In genomic region chr3:101018494-101018893, GRCm38 (mm10) we compare ENCODE assay signal across 33 mouse cellular contexts. TPM values are rescaled to one million over a fixed set of nuclear protein-coding genes. Genes with fewer than 3 reads are reported as not detected.
"Had no signal": no experiment of that assay in that cellular context is flagged by ENCODE, and none has a peak within 500 bp of the region (broad histone marks: within the 10 kb centered on the region; RNA-seq: fewer than 3 reads in every experiment).

No protein-coding gene starts in this region.

- ATAC-seq: hindbrain, embryonic 16.5 days; hindbrain, postnatal 0 days; inflammation-experienced regulatory T-cells, adult 6 months had no signal

- H3K9me3 ChIP-seq: heart, embryonic 12.5 days; heart, embryonic 13.5 days; heart, embryonic 15.5 days; hindbrain, embryonic 10.5 days; hindbrain, embryonic 12.5 days; hindbrain, embryonic 13.5 days; hindbrain, embryonic 15.5 days; kidney, embryonic 15.5 days had no signal

- DNase-seq: heart, postnatal 10 days; heart, postnatal 14 days; heart, postnatal 36 days; heart, postnatal 4 days; kidney, adult 11 months; kidney, adult 18-20 months; kidney, adult 2 months; kidney, adult 8-10 months; kidney, adult 9 months; kidney, postnatal 10 days; kidney, postnatal 14 days; kidney, postnatal 25 days; kidney, postnatal 36 days; kidney, postnatal 4 days; layer of hippocampus, adult 9-11 months; layer of hippocampus, postnatal 36 days had no signal

- H3K27ac ChIP-seq: heart, embryonic 13.5 days; heart, embryonic 15.5 days; hindbrain, embryonic 10.5 days; hindbrain, embryonic 12.5 days; hindbrain, embryonic 13.5 days; hindbrain, embryonic 14.5 days; hindbrain, embryonic 15.5 days; hindbrain, postnatal 0 days; kidney, embryonic 15.5 days; kidney, postnatal 0 days; layer of hippocampus, adult 2 months; left cerebral cortex, adult 2 months had no signal

- H3K4me2 ChIP-seq: heart, embryonic 11.5 days; heart, embryonic 12.5 days; heart, embryonic 13.5 days; heart, embryonic 15.5 days; hindbrain, embryonic 12.5 days; hindbrain, embryonic 13.5 days; hindbrain, embryonic 14.5 days; hindbrain, embryonic 15.5 days; kidney, embryonic 15.5 days had no signal

- H3K36me3 ChIP-seq: heart, embryonic 12.5 days; heart, embryonic 13.5 days; heart, embryonic 15.5 days; hindbrain, embryonic 10.5 days; hindbrain, embryonic 12.5 days; hindbrain, embryonic 13.5 days; hindbrain, embryonic 15.5 days; kidney, embryonic 15.5 days had no signal

- H3K4me3 ChIP-seq: heart, embryonic 12.5 days; heart, embryonic 13.5 days; heart, embryonic 15.5 days; hindbrain, embryonic 10.5 days; hindbrain, embryonic 12.5 days; hindbrain, embryonic 13.5 days; hindbrain, embryonic 15.5 days; kidney, embryonic 15.5 days; layer of hippocampus, adult 2 months; left cerebral cortex, adult 2 months had no signal

- H3K27me3 ChIP-seq: heart, embryonic 12.5 days; heart, embryonic 13.5 days; heart, embryonic 15.5 days; hindbrain, embryonic 12.5 days; hindbrain, embryonic 13.5 days; hindbrain, embryonic 15.5 days; kidney, embryonic 15.5 days had no signal

- H3K9ac ChIP-seq: heart, embryonic 12.5 days; heart, embryonic 13.5 days; heart, embryonic 15.5 days; hindbrain, embryonic 12.5 days; hindbrain, embryonic 13.5 days; hindbrain, embryonic 14.5 days; hindbrain, embryonic 15.5 days; kidney, embryonic 15.5 days had no signal

RNA-seq across cellular contexts. Expression of gene Cd101, which starts 10.9 kb away (rescaled TPM):
- polyA plus RNA-seq: hindbrain, embryonic 10.5 days; hindbrain, embryonic 12.5 days; hindbrain, embryonic 13.5 days; kidney, embryonic 14.5 days; kidney, postnatal 0 days had no signal
